Mouse (Mus musculus) ES-Bruce4 (cell line): ENCODE measurements around the gene Pla2g12a.

ENCODE experiments used
- CTCF ChIP-seq: IDR thresholded peaks from one replicate; pipeline ENCODE4 v1.8.1; 2011; ENCODE audit warnings: low read depth, low read length
- EP300 ChIP-seq: IDR thresholded peaks from 2 replicates; pipeline ENCODE4 v1.6.1; 2011; ENCODE audit warnings: low read depth, low read length; ENCODE audit not compliant: insufficient read depth
- POLR2A ChIP-seq: IDR thresholded peaks from one replicate; pipeline ENCODE4 v1.8.1; 2011; ENCODE audit warnings: low read length; ENCODE audit not compliant: insufficient read depth

DNA sequence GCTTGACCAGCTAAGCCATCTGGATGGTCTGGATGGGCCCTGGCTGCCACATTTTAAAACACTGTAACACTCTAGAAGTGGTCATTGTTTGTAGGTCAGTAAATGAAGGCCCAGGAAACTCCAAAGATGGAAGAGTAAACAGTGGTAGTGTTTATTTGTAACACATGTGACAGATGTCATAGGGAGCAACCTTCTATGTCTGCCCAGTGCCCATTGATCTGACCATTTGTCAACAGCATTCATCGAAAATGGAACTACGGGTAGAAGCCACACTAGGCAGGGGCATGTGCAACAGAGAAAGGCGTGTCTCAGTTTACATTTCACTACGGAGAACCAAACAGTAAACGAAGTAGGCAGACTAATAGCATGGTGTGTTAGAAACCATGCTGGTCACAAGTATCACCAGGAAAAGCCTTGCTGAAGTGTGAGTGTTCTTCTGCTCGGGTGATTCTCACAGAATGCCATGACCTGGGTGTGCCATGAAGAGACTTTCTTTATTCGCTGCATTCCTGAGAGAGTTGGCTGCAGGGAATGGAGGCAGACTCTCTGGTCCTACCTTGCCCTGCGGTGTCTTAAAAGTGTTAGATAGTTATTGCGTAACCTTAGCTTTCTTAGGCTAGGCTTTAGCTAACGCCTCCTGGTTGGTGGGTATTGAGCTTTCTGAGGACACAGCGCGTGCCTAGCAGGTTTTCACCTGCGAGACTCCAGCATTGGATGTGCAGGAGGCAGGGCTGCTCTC lies 9.5 kb downstream of the Pla2g12a start:
- TF ChIP-seq POLR2A (no peak), CTCF (no peak), EP300 (no peak)
